Mouse (Mus musculus): ENCODE results near the gene Ercc6l. TPM values are rescaled to one million over a fixed set of nuclear protein-coding genes. Genes with fewer than 3 reads are reported as not detected.

The Ercc6l gene
- polyA plus RNA-seq (2012; rRNA removed), result 0.46 and 0.52 TPM in 2 replicates

DNA sequence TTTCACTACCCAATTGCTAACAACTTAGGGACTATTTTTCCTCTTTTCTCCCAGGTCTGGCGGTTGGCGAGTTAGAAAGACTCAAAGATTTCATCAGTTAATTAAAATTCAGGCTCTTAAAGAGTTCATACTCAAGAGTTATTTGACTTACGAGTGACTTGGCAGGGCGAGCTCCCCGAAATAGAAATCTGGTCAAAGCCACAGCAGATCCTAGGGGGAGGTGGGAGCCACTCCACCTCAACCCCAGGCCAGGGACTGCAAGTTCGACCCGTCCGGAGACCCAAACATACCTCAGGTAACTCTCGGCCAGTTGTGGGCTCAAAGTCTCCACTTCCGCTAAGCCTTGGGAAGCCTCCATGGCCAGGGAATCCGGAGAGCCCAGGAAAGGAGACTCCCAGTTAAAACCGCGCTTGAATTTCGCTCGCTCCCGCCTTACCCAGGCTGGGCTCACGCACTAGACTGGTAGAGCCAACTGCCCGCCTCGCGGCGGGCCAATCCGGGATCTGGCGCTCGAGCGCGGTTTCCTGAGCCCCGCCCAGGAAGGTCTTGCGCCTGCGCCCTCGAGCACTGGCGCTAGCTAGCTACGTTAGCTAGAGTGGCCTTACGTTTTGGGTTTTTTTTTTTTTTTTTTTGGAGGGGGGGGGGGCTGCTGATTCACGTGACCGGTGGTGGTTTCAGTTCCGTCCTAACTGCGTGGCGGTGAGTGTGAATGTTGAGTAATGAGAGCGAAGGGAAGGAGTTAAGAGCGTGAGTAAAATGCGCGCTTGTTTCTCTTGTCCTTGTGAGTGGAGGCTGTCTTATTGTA lies at the start of gene Ercc6l:
Ercc6l (minus strand) TSS at position 474 of the 805 bp plus-strand sequence.
- DNase-seq (ENCODE audit: low spot score), result peak; percentile 70

DNA sequence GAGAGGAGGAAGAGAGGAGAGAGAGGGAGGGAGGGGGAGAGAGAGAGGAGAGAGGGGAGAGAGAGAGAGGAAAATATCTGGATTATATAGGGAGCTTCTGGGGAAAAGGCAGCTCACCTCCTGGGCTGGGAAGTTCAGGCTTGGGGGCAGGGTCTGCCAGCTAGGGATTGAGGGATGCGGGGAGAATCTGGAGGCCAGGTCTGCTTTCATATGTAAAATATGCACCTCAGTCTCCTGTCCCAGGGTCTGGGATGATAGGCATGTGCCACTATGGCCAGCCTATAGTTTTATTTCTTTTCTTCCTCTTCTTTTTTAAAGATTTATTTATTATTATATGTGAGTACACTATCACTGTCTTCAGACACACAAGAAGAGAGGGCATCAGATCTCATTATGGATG lies 33.9 kb upstream of the Ercc6l start:
- no peak for DNase-seq (ENCODE audit: low spot score)

GRCm38 (mm10) chrX:102189581-102189980 lies 32.7 kb upstream of the Ercc6l start:
- DNase-seq (ENCODE audit: low spot score), result no peak

- DNase-seq (ENCODE audit: low spot score), result peak; percentile 70
Measured at GRCm38 (mm10) chrX:102188712-102189497, 32.0 kb upstream of the Ercc6l start, which contains the start of gene Rps4x. TSS of gene Rps4x (minus strand) at chrX:102189394.

GRCm38 (mm10) chrX:102187023-102187699 lies 30.3 kb upstream of the Ercc6l start:
- DNase-seq (ENCODE audit: low spot score), result no peak

- DNase-seq (ENCODE audit: low spot score), result no peak
Measured at GRCm38 (mm10) chrX:102182575-102182974, 25.7 kb upstream of the Ercc6l start.

DNA sequence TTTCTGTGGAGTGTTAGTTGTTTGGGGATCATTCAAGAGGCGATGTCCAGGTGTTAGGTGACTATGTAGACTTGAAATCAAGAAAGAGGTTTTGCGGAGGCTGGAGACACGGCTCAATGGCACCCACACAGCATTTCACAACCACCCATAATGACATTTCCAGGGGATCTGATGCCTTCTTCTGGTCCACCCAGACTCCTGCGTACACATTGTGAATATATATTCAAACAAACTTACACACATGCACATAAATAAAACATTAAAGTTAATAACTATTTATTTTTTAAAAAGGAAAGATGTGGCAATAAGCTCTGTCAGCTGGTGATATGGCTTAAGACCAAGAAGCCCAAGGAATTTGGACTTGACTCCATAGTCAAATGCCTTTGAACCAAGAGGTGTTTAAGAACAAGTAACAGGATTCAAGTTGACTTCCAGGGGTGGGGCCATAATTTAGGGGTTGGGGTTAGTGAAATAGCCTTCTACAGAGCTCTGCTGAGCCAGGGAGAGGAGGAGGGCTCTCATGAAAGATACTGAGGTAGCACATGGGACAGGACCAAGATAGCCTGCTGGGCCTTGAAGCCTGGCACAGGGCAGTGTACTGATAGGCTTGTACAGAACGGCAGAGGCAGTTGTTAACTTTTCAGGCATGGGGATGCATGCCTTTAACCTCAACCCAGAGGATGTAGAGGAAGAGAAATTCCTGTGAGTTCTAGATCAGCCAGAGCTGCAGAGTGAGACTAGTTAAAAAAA lies 18.8 kb upstream of the Ercc6l start:
- no peak for DNase-seq (ENCODE audit: low spot score)

GRCm38 (mm10) chrX:102170900-102171299 lies 14.0 kb upstream of the Ercc6l start:
- no peak for DNase-seq (ENCODE audit: low spot score)

- no peak for DNase-seq (ENCODE audit: low spot score)
Measured at GRCm38 (mm10) chrX:102170135-102170534, 13.2 kb upstream of the Ercc6l start.

- no peak for DNase-seq (ENCODE audit: low spot score)
Measured at GRCm38 (mm10) chrX:102169724-102170123, 12.8 kb upstream of the Ercc6l start.

- DNase-seq (ENCODE audit: low spot score), result no peak
Measured at GRCm38 (mm10) chrX:102166986-102167385, 10.1 kb upstream of the Ercc6l start.

DNA sequence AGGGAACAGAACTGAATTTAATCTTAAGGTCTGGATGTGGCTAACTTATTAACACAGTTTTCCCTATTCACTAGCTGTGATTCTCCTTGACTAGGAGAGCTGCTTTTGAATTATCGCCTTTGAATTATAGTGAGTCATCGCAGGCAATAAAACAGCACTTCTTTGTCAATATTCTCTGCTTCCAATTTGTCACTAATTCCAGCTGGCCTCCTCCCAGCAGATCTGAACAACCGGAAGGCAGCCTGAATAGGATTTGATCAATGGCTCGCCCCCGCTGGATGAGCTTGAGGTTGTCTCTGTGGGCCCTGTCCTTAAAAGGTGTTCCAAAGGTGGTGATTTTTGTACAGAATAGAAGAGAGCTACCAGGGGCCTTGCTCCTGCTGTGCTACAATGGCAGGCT lies 9.6 kb upstream of the Ercc6l start:
- no peak for DNase-seq (ENCODE audit: low spot score)

DNA sequence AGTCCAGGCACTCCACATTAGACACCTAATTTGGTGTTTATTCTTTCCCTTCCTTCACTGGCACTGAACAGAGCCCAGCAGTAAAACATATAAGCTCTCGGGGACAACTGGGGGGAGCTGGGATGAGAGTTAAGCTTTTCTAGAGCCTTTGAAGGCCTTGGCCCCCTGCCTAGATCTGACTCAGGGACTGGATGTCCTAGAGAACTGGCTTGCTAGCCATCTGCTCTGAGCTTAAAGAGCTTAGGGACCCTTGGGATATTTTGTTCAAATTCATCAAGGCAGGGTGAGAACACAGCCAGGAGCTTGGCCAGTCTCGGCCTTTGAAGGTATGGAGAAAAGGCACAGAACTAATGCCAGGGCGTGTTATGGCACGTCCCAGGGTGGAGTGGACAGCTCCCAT lies 6.6 kb upstream of the Ercc6l start:
- no peak for DNase-seq (ENCODE audit: low spot score)

GRCm38 (mm10) chrX:102163096-102163495 lies 6.2 kb upstream of the Ercc6l start:
- no peak for DNase-seq (ENCODE audit: low spot score)

- no peak for DNase-seq (ENCODE audit: low spot score)
Measured at GRCm38 (mm10) chrX:102160528-102160927, 3.6 kb upstream of the Ercc6l start.

DNA sequence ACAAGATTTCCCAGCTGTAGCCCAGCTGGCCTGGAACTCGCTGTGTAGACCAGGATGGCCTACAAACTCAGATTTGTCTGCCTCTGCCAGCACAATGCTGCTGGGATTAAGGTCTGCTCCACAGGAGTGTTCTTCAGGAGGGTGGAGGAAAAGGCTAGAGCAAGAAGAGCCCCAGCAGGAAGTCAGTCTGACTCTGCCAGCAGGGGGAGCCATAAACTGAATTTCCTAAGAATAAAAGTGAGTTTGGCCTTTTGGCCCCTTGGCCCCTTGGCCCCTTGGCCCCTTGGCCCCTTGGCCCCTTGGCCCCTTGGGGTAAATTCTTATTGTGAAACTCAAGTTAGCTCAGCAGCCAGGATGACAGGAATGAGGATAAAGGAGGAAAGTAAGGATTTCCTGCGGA lies 2.9 kb upstream of the Ercc6l start:
- no peak for DNase-seq (ENCODE audit: low spot score)

- peak; percentile 24 for DNase-seq (ENCODE audit: low spot score)
Measured at GRCm38 (mm10) chrX:102157423-102157791, 516 bp upstream of the Ercc6l start.

DNA sequence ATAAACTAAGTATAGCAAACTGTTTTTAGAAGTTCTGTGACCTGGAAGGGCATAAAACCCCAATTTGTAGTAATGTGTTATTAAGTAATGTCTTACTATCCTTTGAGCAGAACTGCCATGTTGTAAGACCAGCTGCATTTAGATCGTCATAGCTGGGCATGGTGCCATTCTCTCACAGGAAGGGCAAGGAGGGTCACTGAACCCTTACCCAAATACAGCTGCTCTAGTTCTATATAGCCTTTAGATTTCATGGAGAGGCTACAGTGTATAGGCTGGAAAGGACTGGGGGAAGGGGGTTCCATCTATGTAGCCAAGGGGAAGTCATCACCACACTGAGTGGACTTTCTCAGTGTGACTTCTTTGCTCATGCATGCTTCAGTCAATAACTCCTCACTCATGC lies 15.7 kb downstream of the Ercc6l start:
- no peak for DNase-seq (ENCODE audit: low spot score)

- no peak for DNase-seq (ENCODE audit: low spot score)
Measured at GRCm38 (mm10) chrX:102121321-102121720, 35.6 kb downstream of the Ercc6l start.

GRCm38 (mm10) chrX:102119042-102119864 lies 37.6 kb downstream of the Ercc6l start, which contains the start of gene Pin4:
TSS of gene Pin4 (plus strand) at chrX:102119447.
- DNase-seq (ENCODE audit: low spot score), result peak; percentile 56

- DNase-seq (ENCODE audit: low spot score), result no peak
Measured at GRCm38 (mm10) chrX:102115676-102116075, 41.2 kb downstream of the Ercc6l start.

Data from urinary bladder, adult 2 months (tissue).